Mouse (Mus musculus): Measurements from ENCODE around the gene Apol6.

GRCm38 (mm10) chr15:77090531-77090930 is 46.0 kb downstream of the Apol6 start:
- TF ChIP-seq CTCF (IDR thresholded peaks at IDR 0.05; ENCODE audit: control insufficient read depth, insufficient read depth, low read length) (no peak), POLR2A (IDR thresholded peaks at IDR 0.05; ENCODE audit: borderline replicate concordance, control insufficient read depth, low read depth, low read length) (no peak)
